Mouse (Mus musculus) C2C12 (cell line): Measurements from ENCODE around the gene Sepsecs.

Experiments
- MAX ChIP-seq: IDR thresholded peaks from one replicate; pipeline ENCODE4 v1.6.1; 2011; ENCODE audit warnings: mild to moderate bottlenecking, control low read depth
- MYOD1 ChIP-seq: IDR thresholded peaks from one replicate; pipeline ENCODE4 v1.6.1; 2011; ENCODE audit warnings: low read depth; ENCODE audit not compliant: control insufficient read depth, insufficient read length

- TF ChIP-seq MAX (no peak), MYOD1 (no peak)
Observed at GRCm38 (mm10) chr5:52704562-52704961, 35.1 kb upstream of the Sepsecs start.
